Mouse (Mus musculus) heart, adult 2 months (tissue): ENCODE data around the gene Pop7. TPM values are rescaled to one million over a fixed set of nuclear protein-coding genes. Genes with fewer than 3 reads are reported as not detected.

Experiments used
- DNase-seq, 2 experiments: peaks; one replicate each; pipeline ENCODE4 v3.0.0; 2021
- H3K27ac ChIP-seq: fragments of 200-600 bp; 2 replicates; pipeline ENCODE4 v1.8.1; 2022
- H3K27me3 ChIP-seq: fragments of 200-500 bp; 2 replicates; pipeline ENCODE4 v1.6.1; 2012; ENCODE audit warnings: mild to moderate bottlenecking, low read length, inconsistent platforms, mixed read lengths; ENCODE audit not compliant: control insufficient read depth, insufficient read depth
- H3K36me3 ChIP-seq: fragments of 200-500 bp; 2 replicates; pipeline ENCODE4 v1.6.1; 2012; ENCODE audit warnings: low read length, inconsistent platforms; ENCODE audit not compliant: control insufficient read depth, insufficient read depth
- H3K4me1 ChIP-seq: fragments of 200-500 bp; 2 replicates; pipeline ENCODE4 v1.6.1; 2011; ENCODE audit warnings: low read length; ENCODE audit not compliant: control insufficient read depth, insufficient read depth
- H3K4me3 ChIP-seq: fragments of 200-600 bp; 2 replicates; pipeline ENCODE4 v1.8.1; 2022
- H3K79me2 ChIP-seq: fragments of 200-500 bp; replicated peaks from 2 replicates; pipeline ENCODE4 v1.6.1; 2012; ENCODE audit warnings: mild to moderate bottlenecking, inconsistent platforms, low read length, moderate library complexity, mixed read lengths; ENCODE audit not compliant: control insufficient read depth, insufficient read depth
- H3K9ac ChIP-seq: fragments of 200-500 bp; 2 replicates; pipeline ENCODE4 v1.6.1; 2012; ENCODE audit warnings: low read depth, mild to moderate bottlenecking, control low read depth, inconsistent platforms, low read length, mixed read lengths
- CTCF ChIP-seq: fragments of 200-600 bp; IDR thresholded peaks from 2 replicates; pipeline ENCODE4 v1.8.1; 2022; ENCODE audit warnings: antibody characterized with exemption, mild to moderate bottlenecking, moderate library complexity
- EP300 ChIP-seq: fragments of 200-500 bp; IDR thresholded peaks from 2 replicates; pipeline ENCODE4 v1.6.1; 2011; ENCODE audit warnings: low read depth, low read length, control low read depth; ENCODE audit not compliant: insufficient read depth
- POLR2A ChIP-seq: fragments of 200-500 bp; IDR thresholded peaks from 2 replicates; pipeline ENCODE4 v1.6.1; 2011; ENCODE audit warnings: mild to moderate bottlenecking, low read depth, low read length, control low read depth; ENCODE audit not compliant: insufficient read depth
- WGBS: fragments of 180-500 bp; shearing (Covaris S2); methylation state at CpG from one replicate; pipeline ENCODE4 v1.1.7; 2018; 5-methylcytosine and 5-hydroxymethylcytosine counted together
- intact Hi-C: fragments of 180-260 bp; cut with DNase I; formaldehyde crosslinking; loops from one replicate; pipeline ENCODE4 v1.15.1; 2025
- polyA plus RNA-seq: library from polyadenylated mRNA; depleted of rRNA; stranded (reverse); fragments of >200 nt; gene quantifications from 2 replicates; pipeline ENCODE4 v1.2.3, GENCODE M21; 2012
- total RNA-seq, 2 experiments: library from RNA; stranded (reverse); gene quantifications; 2 replicates each; pipeline ENCODE4 v1.2.3; 2021

The Pop7 gene
- total and polyA plus RNA-seq, 3 experiments: 13.4 to 25.6 (median 13.9) TPM

DNA sequence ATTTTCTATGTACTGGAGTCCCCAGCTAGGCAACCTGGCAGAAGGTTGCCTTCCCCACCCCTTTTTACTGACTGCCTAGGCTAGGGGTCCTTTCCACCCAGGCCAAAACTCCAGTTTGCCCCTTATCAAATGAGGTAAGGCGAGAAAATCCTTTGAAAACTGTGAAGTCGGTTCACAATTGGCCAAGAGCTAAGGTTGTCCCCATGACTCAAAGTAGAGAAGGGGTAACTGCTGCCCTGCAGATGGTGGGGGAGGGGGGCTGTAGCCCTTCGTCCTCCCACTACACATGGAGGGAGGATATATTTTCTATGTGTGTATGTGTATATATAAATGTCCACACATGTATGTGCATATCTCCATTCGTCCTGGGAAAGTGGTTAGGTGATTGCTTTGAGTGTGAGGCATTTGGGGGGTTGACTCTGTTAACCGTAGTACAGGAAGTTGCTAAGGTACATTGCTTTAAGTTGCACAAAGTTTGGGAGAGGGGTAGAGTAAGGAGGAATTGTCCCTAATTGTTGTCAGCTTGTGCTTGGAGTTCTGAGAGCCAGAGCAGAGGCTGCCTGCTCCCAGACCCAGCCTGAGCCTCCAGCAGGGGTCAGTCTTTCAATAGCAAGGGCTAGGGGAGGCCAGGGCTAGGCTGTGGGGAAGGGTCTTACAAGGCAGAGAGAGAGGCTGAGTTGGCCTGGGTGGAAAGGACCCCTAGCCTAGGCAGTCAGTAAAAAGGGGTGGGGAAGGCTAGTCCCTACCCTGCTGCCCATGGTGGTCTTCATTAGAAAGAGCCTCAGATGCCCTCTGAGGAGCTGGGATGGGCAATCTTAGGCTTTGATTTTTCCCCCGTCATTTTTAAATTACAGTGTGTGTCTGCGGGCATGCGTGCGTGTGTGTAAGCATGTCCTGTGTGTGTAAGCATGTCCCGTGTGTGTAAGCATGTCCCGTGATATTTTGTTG, 10.8 kb upstream of the Pop7 start:
- H3K27me3 ChIP-seq: no peaks in the 10 kb centered on the region
- H3K36me3 ChIP-seq: no peaks in the 10 kb centered on the region
- no peak overlapping the region for H3K4me3 ChIP-seq
- no peak overlapping the region for H3K27ac ChIP-seq
- peaks cover 18% of the 10 kb centered on the region for H3K4me1 ChIP-seq
- WGBS: 65% methylated on average over 11 of the region's 11 CpGs
- no peak for TF ChIP-seq EP300
- peak; percentile 73 for TF ChIP-seq CTCF
- DNase-seq: peak in 1 of 2 experiments; percentile 49
- intact Hi-C loops: loop anchor here (5.0 kb wide), 2 partner anchors 139 to 234 kb away; partner anchors contain the start of gene Tsc22d4
- H3K9ac ChIP-seq: peak overlapping the region; percentile 21; the same call in 1 of the 2 replicates
- peaks cover 13% of the 10 kb centered on the region for H3K79me2 ChIP-seq

- TF ChIP-seq CTCF (no peak), POLR2A (no peak), EP300 (no peak)
- peaks cover 18% of the 10 kb centered on the region for H3K4me1 ChIP-seq
- no peak for DNase-seq
- peaks cover 13% of the 10 kb centered on the region for H3K79me2 ChIP-seq
- intact Hi-C loops: loop anchor here (5.0 kb wide), 2 partner anchors 141 to 236 kb away; partner anchors contain the start of gene Tsc22d4
- no peak overlapping the region for H3K4me3 ChIP-seq
- 51% methylated on average over 3 of the region's 3 CpGs for WGBS
- H3K36me3 ChIP-seq: no peaks in the 10 kb centered on the region
- H3K9ac ChIP-seq: no peak overlapping the region; the same call in 1 of the 2 replicates
- H3K27ac ChIP-seq: no peak overlapping the region
- H3K27me3 ChIP-seq: no peaks in the 10 kb centered on the region
Observed at GRCm38 (mm10) chr5:137511706-137512105, 9.4 kb upstream of the Pop7 start.

- Histone ChIP-seq H3K27ac (peak overlapping the region; percentile 87), H3K9ac (peak overlapping the region; percentile 98), H3K79me2 (peaks cover 13% of the 10 kb centered on the region), H3K4me1 (peaks cover 18% of the 10 kb centered on the region), H3K27me3 (no peaks in the 10 kb centered on the region), H3K36me3 (no peaks in the 10 kb centered on the region), H3K4me3 (peak overlapping the region; percentile 72)
- intact Hi-C loops: loop anchor here (1.0 to 5.0 kb wide), 3 partner anchors 21 to 237 kb away; partner anchors contain the start of gene Tsc22d4
- TF ChIP-seq CTCF: no peak
- no peak for TF ChIP-seq EP300
- TF ChIP-seq POLR2A: no peak
- peak; percentile 43 to 59 for DNase-seq
- 1% methylated on average over 66 of the region's 83 CpGs for WGBS
Observed at GRCm38 (mm10) chr5:137510573-137511390, 8.5 kb upstream of the Pop7 start.

- Histone ChIP-seq H3K4me1 (peaks cover 18% of the 10 kb centered on the region), H3K4me3 (peak overlapping the region; percentile 72), H3K79me2 (peaks cover 13% of the 10 kb centered on the region), H3K36me3 (no peaks in the 10 kb centered on the region), H3K27me3 (no peaks in the 10 kb centered on the region), H3K9ac (peak overlapping the region; percentile 98), H3K27ac (peak overlapping the region; percentile 87)
- intact Hi-C loops: loop anchor here (1.0 to 5.0 kb wide), 3 partner anchors 21 to 237 kb away; partner anchors contain the start of gene Tsc22d4
- TF ChIP-seq EP300: no peak
- no peak for TF ChIP-seq CTCF
- TF ChIP-seq POLR2A: no peak
- WGBS: 4% methylated on average over 31 of the region's 52 CpGs
- DNase-seq: peak; percentile 89 to 92
Observed at GRCm38 (mm10) chr5:137510014-137510501, 7.7 kb upstream of the Pop7 start.

DNA sequence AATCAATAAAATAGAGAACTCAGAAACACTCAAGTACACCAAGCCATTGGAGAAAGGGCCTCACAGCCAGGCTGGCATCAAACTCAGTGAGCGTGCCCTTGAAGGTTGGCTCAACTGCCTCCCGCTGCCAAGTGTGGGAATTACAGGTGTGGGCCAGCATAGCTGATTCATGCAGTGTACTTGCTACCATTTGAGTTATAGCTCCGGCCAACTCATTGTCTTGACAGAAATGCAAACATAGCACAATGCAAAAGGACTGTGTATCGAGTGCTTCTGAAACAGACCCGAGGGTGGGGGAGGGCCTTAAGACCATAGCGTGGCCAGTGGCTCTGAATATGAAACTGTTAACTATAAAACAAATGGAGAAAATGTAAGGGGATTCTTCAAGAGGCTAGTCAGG, 1.7 kb upstream of the Pop7 start:
- intact Hi-C loops: loop anchor here (5.0 to 10.0 kb wide), 4 partner anchors 167 to 651 kb away; partner anchors contain the start of genes Mepce, Zcwpw1 and Zfp113
- H3K27ac ChIP-seq: no peak overlapping the region
- WGBS: 83% methylated on average over 6 of the region's 6 CpGs
- TF ChIP-seq CTCF (no peak), POLR2A (no peak), EP300 (no peak)
- H3K9ac ChIP-seq: no peak overlapping the region
- no peak overlapping the region for H3K4me3 ChIP-seq
- no peak for DNase-seq
- peaks cover 2% of the 10 kb centered on the region; the same call in 1 of the 2 replicates for H3K36me3 ChIP-seq
- H3K27me3 ChIP-seq: no peaks in the 10 kb centered on the region
- H3K79me2 ChIP-seq: no peaks in the 10 kb centered on the region
- peaks cover 4% of the 10 kb centered on the region for H3K4me1 ChIP-seq
